Mouse (Mus musculus): ENCODE data around the gene Zfp398. TPM values are rescaled to one million over a fixed set of nuclear protein-coding genes. Genes with fewer than 3 reads are reported as not detected.

Zfp398 gene
- 11.4 and 12.6 TPM in 2 replicates for polyA plus RNA-seq (2012; rRNA removed; ENCODE audit: low replicate concordance)

DNA sequence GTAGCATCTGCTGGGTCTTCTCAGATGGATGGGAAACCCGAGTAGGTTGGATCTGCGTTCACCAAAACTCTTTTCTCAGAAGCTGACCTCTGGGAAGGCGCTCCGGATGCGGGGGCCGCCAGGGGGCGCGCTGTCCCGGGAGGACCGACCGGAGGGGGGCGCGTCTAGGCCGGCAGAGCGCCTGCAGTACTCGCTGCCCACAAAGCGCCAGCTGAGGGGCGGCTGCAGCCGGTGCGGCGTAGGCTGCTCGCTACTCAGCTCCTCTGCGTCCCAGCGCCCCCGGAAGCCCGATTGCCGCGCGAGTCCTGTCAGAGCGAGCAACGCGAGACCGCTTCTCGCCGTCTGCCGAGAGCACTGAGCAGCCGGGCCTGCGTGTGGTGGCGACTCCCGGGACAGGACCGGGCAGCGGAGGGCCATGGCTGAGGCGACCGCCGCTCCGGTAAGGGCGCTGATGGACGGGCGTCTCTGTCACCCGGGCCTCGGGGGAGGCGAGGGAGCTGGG, at the start of gene Zfp398:
TSS of gene Zfp398 (plus strand) at position 180 of the 502 bp plus-strand sequence.

DNA sequence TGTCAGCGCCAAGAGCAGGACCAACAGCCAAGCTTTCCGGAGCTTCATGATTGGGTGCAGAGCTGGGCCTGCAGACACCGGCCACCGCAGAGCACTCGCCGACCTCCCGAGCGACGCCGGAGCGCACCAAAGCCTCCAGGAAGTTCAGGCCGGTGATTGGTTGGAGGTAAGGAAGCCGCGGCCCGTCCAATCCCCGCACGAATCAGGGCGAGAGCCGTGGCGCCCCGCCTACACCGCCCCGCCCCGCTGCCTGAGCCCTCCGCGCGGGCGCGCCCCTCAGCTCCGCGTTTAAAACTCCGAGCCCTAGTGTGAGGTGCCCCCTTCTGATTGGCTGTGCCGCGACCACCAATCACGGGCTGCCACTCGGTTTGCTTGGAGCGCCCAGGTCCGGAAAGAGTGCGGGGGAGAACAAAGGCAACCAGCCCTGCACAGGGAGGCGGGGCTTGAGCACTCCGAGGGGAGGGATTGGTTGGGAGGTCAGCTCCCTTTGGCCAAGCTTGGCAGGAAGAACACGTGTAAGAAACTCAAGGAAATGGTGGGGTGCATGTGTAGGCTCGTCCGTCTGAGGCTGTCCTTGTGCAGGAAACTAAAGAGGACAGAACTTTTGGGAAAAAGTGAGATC, 22.1 kb upstream of the Zfp398 start, which contains the start of gene Pdia4:
TSS of gene Pdia4 (minus strand) at position 174 of the 622 bp plus-strand sequence.

GRCm38 (mm10) chr6:47830104-47831078, 5.1 kb upstream of the Zfp398 start, which contains the start of gene Zfp786:
TSS of gene Zfp786 (minus strand) at chr6:47830867.

DNA sequence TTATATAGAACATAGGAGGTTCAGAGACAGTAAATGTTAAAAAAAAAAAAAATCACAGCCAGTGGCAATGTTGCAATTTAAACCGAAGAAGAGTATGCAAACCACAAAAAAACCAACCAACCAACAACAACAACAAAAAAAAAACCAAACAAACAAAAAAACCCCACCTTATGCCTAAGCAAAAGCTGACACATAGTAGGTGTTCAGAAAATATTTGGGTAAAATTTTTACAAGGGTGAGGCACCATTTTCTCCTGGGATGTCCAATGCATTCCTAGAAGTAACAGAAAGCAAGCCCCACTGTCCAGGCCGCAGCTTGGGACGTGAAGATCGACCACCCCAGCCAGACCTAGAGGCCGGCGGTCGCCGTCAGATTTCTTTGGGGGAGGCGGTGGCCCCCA, 41.6 kb downstream of the Zfp398 start, which contains the start of gene Zfp282:
TSS of gene Zfp282 (plus strand) at position 147 of the 400 bp plus-strand sequence.

GRCm38 (mm10) chr6:47920447-47921340, 85.2 kb downstream of the Zfp398 start, which contains the start of gene Zfp212:
TSS of gene Zfp212 (plus strand) at chr6:47920476.

Other genes with a start within 250 kb of the Zfp398 start
- gene Ezh2, start 240.3 kb upstream of the Zfp398 start, polyA plus RNA-seq (2012; rRNA removed; ENCODE audit: low replicate concordance): 3.6 and 7.7 TPM in 2 replicates
- 19.3 and 36.7 TPM in 2 replicates for gene Pdia4, start 22.2 kb upstream of the Zfp398 start, polyA plus RNA-seq (2012; rRNA removed; ENCODE audit: low replicate concordance)
- gene Zfp786, start 4.8 kb upstream of the Zfp398 start, polyA plus RNA-seq (2012; rRNA removed; ENCODE audit: low replicate concordance): 0.20 and 0.30 TPM in 2 replicates
- gene Zfp282, start 41.5 kb downstream of the Zfp398 start, polyA plus RNA-seq (2012; rRNA removed; ENCODE audit: low replicate concordance): 8.4 and 10.6 TPM in 2 replicates
- 8.7 and 11.0 TPM in 2 replicates for gene Zfp212, start 84.8 kb downstream of the Zfp398 start, polyA plus RNA-seq (2012; rRNA removed; ENCODE audit: low replicate concordance)
- gene Zfp956, start 117.7 kb downstream of the Zfp398 start, polyA plus RNA-seq (2012; rRNA removed; ENCODE audit: low replicate concordance): 14.5 and 17.6 TPM in 2 replicates
- 24.2 and 27.6 TPM in 2 replicates for gene Zfp777, start 213.2 kb downstream of the Zfp398 start, polyA plus RNA-seq (2012; rRNA removed; ENCODE audit: low replicate concordance)